Mouse (Mus musculus) MN1 (cell line): ENCODE measurements around the gene Col9a2.
A peak's percentile ranks its signal among the peaks of the same experiment; 100 is the strongest.
"Not testable (repeated sequence)": the region's sequence is repeated elsewhere in the genome, so short reads cannot be mapped to it uniquely, and the experiment has no call there.

Experiments used
- DNase-seq: peaks from one replicate; pipeline ENCODE4 v3.0.0-alpha.2; 2016; ENCODE audit warnings: low spot score

The Col9a2 gene

DNA sequence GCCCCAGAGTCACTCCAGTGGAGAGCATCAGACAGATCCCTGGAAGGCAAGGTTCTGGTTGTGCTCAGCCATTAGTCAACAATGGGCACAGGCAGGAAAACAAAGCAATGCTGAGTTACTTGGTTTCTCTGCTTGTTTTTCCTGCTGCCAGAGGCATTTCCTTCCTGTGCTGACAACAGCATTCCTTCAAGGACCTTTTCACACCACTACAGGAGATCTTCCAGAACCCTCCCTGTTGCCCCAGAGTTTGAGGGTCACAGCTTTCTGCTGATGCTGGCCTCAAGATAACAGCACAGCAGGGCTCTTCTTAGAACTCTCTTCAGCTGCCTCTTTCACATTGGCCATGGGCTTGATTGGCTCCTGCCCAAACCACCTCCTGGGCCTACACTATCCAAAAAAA lies 17.3 kb upstream of the Col9a2 start:
- no peak for DNase-seq

DNA sequence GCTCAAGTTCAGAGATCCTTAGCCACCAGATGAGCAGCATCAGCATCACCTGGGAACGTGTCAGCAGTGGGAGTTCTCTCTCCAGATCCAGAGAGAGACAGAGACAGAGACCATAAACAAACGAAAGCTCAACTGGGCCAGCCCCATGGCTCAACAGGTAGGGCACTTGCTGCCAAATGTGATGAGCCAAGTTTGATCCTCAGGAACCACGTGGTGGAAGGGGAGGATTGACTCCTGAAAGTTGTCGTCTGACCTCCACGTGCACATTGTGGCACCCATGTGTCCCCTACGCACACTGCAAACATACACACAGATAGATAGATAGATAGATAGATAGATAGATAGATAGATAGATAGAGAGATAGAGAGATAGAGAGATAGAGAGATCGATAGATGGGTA lies 15.7 kb upstream of the Col9a2 start:
- DNase-seq = no peak

GRCm38 (mm10) chr4:121023941-121024340 lies 15.2 kb upstream of the Col9a2 start:
- no peak for DNase-seq

DNA sequence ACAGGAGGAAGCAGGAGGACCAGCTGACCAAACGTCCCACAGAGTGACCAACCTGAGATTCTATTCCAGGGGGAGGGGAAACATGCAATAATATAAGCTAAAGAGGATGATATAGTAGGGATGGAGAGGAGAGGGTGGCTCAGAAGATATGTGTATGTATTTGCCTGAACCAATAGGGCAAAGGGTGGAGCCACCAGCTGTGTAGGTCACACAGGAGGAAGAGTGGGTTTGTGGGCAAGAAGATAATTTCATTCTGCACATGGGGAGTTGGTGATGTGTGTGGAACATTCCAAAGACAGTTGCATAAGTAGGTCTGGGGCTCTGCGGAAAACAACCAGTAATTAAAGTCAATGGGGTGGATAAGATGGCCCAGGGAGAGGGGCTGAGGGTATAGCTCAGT lies 13.5 kb upstream of the Col9a2 start:
- no peak for DNase-seq

GRCm38 (mm10) chr4:121028146-121028545 lies 11.0 kb upstream of the Col9a2 start:
- DNase-seq = no peak

DNA sequence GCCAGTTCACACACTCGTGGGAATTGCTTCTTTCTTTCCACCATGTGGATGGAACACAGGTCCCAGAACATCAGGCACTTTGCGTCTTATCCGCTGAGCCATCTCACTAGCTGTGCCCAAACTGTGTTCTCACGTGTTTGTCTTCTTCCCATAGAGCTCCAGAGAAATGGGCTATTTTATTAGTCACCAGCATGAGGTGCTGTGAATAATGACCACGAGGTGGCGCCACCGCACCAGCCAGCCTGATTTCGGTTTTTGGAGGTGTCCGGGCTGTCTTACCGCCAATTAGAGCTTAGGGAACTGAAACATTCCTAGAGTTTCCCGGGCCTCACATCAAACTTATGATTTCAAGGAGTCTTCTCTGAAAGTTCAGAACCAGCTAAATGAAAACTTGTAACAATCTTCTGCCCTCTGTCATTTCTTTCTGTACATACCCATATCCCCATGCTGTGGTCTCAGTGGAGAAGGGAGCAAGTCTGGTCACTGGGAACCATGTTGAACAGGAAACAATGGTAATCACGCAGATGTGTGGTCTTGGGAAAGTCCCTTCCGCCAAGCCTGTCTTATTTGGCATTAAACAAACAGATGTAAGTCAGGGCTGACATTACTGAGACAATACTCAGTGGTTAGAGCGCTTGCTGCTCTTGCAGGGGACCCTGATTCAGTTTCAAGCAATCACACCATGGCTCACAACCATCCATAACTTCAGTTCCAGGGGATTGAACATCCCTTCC lies 10.4 kb upstream of the Col9a2 start:
- DNase-seq = no peak

DNA sequence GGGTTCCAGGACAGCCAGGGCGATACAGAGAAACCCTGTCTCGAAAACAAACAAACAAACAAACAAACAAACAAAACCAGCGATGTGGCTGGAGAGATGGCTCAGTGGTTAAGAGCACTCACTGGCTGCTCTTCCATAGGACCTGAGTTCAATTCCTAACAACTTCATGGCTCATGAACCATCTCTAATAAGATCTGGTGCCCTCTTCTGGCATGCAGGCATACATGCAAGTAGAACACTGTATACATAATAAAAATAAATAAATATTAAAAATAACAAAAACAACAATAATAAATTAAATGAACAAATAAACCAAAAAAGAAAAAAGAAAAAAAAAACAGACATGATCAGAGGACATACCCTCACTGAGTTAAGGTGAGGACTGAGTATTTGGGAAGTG lies 9.6 kb upstream of the Col9a2 start:
- no peak for DNase-seq

DNA sequence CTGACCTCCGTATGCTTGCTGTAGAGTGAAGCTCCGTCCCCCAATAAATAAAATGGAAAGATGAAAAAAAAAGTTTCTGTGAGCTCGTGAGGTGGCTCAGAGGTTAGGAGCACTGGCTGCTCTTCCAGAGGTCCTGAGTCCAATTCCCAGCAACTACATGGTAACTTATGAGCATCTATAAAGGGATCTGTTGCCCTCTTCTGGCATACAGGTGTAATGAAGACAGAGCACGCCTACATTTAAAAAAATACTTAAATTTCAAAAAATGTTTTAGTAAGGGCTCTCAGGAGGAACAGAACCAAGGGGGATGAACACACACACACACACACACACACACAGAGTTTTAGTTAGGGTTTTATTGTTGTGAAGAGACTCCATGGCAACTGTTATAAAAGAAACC lies 7.7 kb upstream of the Col9a2 start:
- no peak for DNase-seq

GRCm38 (mm10) chr4:121033006-121033405 lies 6.2 kb upstream of the Col9a2 start:
- DNase-seq = no peak

DNA sequence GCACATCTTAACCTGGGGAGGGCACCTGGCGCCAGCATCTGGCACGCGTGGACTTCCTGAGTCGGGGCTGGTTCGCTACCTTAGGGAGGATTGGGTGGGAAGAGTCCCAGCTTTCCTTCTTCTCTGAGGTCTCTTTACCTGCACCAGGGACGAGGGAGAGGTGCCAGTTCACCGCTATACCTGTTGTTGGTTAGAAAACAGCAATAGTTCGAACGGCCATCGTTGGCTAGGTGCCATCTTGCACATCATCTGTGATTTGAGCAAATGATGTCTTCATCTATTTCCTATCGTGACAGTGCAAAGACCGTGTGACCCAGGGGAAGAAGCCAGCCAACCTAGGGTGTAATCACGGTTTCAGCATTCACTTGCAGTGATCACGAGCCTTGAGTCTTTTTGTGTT lies 1.1 kb downstream of the Col9a2 start:
- DNase-seq = no peak

GRCm38 (mm10) chr4:121040897-121041671 lies 1.9 kb downstream of the Col9a2 start:
- peak; percentile 31 for DNase-seq

DNA sequence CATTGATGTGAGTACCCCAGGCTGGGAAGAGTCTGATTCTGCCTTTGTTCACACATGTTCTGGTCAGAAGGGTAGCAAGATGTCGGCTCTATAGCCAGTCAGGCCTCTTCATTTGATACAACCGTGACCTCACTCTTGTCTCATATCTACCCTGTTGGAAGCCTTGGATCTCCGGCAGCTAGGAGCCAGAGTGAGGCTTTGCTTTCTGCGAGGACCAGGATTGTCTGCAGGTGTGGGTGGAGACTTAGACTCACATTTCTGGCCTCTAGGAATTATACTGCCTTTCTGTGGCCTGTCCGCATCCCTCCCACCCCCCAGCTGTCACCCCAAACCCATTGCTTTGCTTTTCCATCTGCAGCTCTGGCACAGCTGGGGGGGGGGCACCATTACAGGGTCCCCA lies 3.3 kb downstream of the Col9a2 start:
- no peak for DNase-seq

- DNase-seq = no peak
Observed at GRCm38 (mm10) chr4:121042946-121043345, 3.8 kb downstream of the Col9a2 start.

DNA sequence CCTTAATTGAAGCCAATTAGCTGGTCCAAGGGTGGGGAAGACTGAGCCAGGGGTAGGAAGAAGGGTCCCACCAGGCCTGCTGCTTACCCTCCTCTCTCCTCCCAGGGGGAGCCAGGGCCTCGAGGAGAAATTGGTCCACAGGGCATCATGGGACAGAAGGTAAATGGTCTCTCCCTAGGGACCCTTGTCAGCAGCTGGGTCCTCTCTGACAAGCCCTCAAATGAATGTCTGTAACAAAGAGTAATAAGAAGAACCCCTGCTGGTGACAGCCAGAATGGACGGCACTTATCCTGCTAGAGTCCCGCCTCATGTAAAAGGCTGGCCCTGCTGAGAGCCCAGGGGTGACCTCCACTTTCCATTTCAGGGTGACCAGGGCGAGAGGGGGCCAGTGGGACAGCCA lies 12.7 kb downstream of the Col9a2 start:
- no peak for DNase-seq

DNA sequence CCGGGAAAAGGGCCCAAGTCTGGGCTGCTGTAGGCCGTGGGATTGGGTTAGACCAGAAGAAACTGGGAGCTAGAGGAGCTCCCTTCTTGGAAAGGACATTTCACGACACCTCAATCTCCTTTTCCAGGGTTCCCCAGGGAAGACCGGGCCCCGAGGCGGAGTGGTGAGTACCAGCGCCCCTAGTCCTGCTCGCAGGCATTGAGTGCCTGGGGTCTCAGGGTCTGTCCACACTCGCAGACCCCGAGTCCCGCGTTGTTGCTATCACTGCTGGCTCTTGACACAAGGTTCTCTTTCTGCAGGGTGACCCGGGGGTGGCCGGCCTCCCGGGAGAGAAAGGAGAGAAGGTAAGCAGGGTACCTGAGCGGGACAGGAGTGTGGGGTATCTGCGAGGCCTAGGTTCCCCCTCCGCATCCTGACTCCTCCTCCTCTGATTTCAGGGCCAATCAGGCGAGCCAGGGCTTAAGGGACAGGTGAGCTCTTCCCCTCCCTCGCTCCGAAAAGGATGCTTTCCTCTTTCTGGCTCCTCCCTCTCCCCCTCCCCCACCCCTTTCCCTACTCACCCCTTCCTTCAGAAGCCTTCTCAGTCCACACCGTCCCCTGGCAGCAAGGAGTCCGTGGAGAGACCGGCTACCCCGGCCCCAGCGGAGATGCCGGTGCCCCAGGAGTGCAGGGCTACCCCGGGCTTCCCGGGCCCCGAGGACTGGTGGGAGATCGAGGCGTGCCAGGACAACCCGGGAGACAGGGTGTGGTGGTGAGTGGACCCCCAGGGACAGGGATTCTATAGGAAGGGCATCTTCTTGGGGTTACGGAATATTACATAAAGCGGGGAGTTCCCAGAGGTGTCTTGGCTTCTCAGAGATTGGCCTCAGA lies 13.5 kb downstream of the Col9a2 start:
- DNase-seq = no peak

DNA sequence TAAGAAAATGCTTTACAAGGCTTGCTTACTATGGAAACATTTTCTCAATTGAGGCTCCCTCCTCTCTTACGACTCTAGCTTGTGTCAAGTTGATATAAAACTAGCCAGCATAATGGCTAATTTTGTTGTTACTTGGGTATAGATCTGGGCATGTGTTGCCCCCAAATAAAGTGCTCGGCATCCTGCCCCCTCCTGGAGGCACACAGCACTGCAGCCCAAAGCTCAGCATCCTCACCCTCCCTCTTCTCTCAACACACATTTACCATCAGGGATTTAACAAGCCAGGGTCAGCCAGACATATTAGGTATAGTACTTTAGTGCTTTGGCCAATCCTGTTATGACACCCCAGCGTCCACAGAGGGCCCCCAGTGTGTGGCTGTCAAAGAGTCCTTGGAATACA lies 17.2 kb downstream of the Col9a2 start:
- DNase-seq = no peak

DNA sequence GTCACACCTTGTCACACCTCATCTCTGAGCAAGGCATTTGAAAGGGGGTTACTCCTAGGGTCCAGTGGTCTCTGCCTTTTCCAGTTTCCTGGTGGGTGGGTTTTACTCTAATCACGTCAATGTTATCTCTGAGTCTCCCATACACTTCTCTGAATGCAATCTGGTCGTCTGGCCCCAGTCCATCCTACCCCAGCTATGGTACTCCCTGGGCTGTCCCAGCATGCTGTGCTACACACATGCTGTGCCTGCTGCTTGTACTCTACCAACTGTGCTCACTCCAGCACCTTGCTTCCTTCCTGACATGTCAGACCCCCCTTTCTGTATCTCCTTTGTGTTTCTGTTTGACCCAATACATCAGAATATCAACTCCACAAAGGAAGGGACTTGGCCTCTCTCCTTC lies 17.8 kb downstream of the Col9a2 start:
- no peak for DNase-seq

DNA sequence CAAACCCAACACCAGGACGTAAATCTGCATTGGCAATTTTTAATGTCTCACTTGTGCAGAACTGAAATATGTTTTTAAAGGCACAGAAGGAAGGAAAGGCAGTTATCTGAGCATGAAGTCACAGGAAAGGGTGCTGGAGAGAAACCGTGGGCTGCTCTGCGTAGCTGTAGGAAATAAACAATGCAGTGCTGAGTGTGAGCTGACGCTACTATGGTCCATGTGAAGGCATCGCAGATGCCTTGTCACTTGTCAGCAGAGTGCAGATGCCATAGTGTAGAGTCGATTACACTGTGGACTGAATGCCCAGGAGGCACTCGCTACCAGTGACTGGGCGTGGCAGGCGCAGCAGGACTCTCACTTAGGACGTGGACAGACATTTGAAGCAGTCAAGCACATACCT lies 20.0 kb downstream of the Col9a2 start:
- not testable (repeated sequence) for DNase-seq

DNA sequence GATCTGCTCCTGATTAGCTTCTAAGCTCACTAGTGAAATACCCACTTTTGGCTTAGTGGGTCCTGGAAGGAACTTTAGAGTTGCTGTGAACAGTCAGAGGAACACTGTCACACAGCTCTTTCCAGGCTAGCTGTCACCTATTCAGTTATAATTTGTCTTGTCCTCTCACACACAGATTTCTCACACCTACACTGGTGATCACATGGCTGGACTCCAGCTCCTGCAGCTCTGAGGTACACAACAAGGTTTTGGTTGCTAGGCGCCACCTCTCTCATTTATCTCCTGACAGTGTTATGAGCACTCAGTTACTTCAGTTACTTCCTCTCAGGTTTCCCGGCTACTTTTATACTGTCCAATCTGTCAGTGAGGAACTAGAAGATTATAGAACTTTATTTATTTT lies 26.2 kb downstream of the Col9a2 start:
- no peak for DNase-seq

DNA sequence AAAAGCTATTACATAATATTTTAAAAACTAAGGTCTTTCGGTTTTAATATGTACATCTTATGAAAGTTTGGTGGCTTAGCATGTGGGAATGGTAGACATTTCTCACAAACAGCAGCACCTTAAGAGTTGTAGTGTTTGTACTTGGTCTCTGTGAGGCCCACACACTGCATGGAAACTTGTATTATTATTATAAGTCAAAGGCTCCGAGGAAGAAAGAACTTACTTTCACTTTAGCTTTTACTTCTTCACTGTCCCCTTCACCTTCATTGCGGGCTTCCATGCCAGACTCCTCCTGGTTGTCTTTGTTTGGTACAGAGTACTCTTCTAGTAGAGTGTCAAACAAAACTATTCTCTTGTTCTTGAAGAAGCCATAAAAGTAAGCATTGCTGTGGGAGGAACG lies 35.1 kb downstream of the Col9a2 start:
- no peak for DNase-seq

DNA sequence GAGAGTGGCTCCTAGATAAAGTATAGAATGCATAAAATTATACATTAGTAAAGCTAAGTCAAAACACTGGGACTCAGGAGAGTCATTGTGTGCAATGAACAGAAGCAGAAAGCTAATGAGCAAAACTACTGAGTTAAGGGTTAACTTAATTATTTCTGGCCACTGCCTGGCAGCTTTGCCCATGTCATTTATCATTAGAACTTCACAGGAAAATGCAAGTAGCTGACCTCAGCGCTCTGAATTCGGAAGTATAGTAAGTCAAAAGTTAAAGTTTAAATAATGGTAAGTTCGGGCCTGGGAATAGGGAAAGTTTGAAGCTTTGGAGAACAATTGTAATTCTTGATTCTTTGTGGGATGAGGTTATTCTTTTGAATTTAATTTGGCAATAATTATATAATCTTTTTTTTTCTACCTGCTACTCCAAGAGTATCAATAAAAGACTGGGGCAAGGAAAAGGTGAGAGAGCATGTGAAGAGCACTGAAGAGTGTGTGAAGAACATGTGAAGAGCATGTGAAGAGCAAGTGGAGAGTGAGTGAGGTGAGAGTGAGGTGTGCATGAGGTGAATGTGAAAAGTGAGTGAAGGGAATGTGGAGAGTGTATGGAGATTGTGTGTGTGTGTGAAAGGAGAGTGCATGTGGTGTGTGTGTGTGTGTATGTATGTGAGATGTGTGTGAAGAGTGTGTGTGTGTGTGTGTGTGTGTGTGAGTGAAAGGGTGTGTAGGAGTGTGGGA lies 38.9 kb downstream of the Col9a2 start:
- DNase-seq = no peak

DNA sequence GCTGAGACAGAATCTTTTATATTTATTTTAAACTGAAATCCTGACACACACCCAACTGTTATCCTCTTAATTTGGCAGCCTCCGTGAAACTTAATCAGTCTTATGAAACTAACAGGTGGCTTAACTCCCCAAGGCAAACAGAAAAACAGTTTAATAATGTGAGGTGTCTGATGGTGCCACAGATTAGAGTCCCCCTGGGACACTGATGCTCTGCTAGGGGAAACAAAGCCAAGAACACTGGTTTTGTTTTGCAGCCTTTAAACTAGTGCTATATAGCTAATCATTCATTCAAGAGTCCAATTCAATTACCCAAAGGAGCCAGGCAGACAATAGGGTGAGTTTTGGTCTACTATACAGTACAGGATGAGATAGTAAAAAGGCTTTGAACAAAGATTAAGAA lies 41.2 kb downstream of the Col9a2 start:
- peak; percentile 7 for DNase-seq
